Comparison of ENCODE assay signal across 8 mouse cellular contexts in the genomic region with DNA sequence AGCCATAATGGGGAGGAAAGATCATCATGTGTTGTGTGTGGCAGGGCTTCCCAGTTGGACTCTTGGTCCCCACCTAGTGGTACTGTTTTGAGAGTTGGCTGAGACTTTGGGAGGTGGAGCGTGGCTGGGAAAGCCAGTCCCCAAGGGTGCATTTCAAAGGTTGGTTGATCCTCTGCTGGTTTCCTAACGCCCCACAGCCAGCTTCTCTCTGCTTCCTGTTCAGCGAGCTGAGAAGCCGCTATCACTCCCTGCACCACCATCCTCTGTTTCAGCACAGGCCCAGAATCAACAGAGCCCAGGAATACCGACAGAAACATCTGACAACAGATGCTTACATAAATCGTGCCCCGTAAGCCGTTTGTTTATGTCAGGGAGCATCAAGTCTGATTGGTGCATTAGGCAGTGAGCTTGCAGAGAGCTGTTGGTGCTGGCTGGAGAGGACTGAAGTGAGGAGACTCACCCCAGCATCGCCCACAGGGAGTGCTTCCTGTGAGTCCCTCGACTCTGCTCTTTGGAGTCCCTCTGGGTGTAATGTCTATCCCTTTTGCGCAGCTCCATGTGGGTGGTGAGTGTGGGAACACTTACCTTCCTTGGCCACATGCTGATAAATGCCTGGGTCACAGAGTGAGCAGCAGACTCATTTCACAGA.
DNase-seq lines count a peak whose midpoint lies in the region; ATAC-seq and TF ChIP-seq lines count a peak whose summit lies in the region.

No protein-coding gene starts in this region.

- ATAC-seq in hindbrain, embryonic 14.5 days (ENCODE audit: low FRiP score) = no peak
- peak; percentile 96 for ATAC-seq in megakaryocyte progenitor cell, adult 5-6 weeks (replicated peaks; ENCODE audit: poor library complexity)

- no peaks in the 10 kb centered on the region for H3K36me3 ChIP-seq in hindbrain, embryonic 14.5 days (replicated peaks; ENCODE audit: control insufficient read depth, insufficient read depth)

- DNase-seq in adrenal gland, adult 2 months = peak; percentile 71
- no peak for DNase-seq in adrenal gland, adult 8-10 months
- peak; percentile 56 for DNase-seq in hindbrain, embryonic 14.5 days (ENCODE audit: low spot score)
- peak; percentile 49 to 67 for DNase-seq in left cerebral cortex, postnatal 25 days (ENCODE audit: low spot score in 2 of 2)
- peak; percentile 60 for DNase-seq in telencephalon, adult 2 months (ENCODE audit: low read depth, low spot score)

- H3K4me3 ChIP-seq in bone marrow, adult 2 months (replicated peaks; ENCODE audit: control insufficient read depth, low read depth, low read length) = no peak overlapping the region
- peak overlapping the region; percentile 13; the same call in 1 of the 2 replicates for H3K4me3 ChIP-seq in embryonic fibroblast, embryonic 13.5 days (ENCODE audit: insufficient read depth, low read length)
- H3K4me3 ChIP-seq in hindbrain, embryonic 14.5 days (replicated peaks; ENCODE audit: low read length) = no peak overlapping the region

- peak; percentile 22; the same call in 1 of the 2 replicates for TF ChIP-seq CTCF in bone marrow, adult 2 months (IDR thresholded peaks at IDR 0.05; ENCODE audit: control insufficient read depth, insufficient read depth, low read length)
- TF ChIP-seq CTCF in embryonic fibroblast, embryonic 13.5 days (IDR thresholded peaks at IDR 0.05; ENCODE audit: borderline replicate concordance, insufficient read depth, low read length) = no peak

- no peaks in the 10 kb centered on the region for H3K9me3 ChIP-seq in hindbrain, embryonic 14.5 days (ENCODE audit: control insufficient read depth, low read length)

- peak overlapping the region; percentile 31 for H3K4me2 ChIP-seq in hindbrain, embryonic 14.5 days (replicated peaks)

- 3% methylated on average over 11 of the region's 11 CpGs for WGBS in bone marrow, adult 2 months
- WGBS in hindbrain, embryonic 14.5 days = 4% methylated on average over 11 of the region's 11 CpGs

- H3K27me3 ChIP-seq in hindbrain, embryonic 14.5 days (ENCODE audit: control insufficient read depth, insufficient read depth, low read length) = no peaks in the 10 kb centered on the region

- TF ChIP-seq POLR2A in bone marrow, adult 2 months (IDR thresholded peaks at IDR 0.05; ENCODE audit: borderline replicate concordance, control insufficient read depth, low read depth, low read length) = no peak
- peak; percentile 37; the same call in 1 of the 2 replicates for TF ChIP-seq POLR2A in embryonic fibroblast, embryonic 13.5 days (IDR thresholded peaks at IDR 0.05; ENCODE audit: low read depth, low read length)

- no peak overlapping the region for H3K27ac ChIP-seq in bone marrow, adult 2 months (ENCODE audit: control insufficient read depth, insufficient read depth, low read depth, low read length, poor library complexity)
- H3K27ac ChIP-seq in embryonic fibroblast, embryonic 13.5 days (ENCODE audit: insufficient read depth, low read length) = no peak overlapping the region
- no peak overlapping the region for H3K27ac ChIP-seq in hindbrain, embryonic 14.5 days

- intact Hi-C loops in left cerebral cortex, postnatal 25 days (cut with DNase I) = no loop called here

- H3K4me1 ChIP-seq in bone marrow, adult 2 months (ENCODE audit: control insufficient read depth, insufficient read depth, low read length) = no peaks in the 10 kb centered on the region
- H3K4me1 ChIP-seq in embryonic fibroblast, embryonic 13.5 days (ENCODE audit: control insufficient read depth, insufficient read depth, low read length) = no peaks in the 10 kb centered on the region
- H3K4me1 ChIP-seq in hindbrain, embryonic 14.5 days (replicated peaks; ENCODE audit: control insufficient read depth, insufficient read depth, low read length) = 0 out of 2 replicates have a peak, but pooled peaks cover 3% of the 10 kb centered on the region

- H3K9ac ChIP-seq in hindbrain, embryonic 14.5 days = no peak overlapping the region
